Mouse (Mus musculus): ENCODE data around the gene Igf2bp3.

DNA sequence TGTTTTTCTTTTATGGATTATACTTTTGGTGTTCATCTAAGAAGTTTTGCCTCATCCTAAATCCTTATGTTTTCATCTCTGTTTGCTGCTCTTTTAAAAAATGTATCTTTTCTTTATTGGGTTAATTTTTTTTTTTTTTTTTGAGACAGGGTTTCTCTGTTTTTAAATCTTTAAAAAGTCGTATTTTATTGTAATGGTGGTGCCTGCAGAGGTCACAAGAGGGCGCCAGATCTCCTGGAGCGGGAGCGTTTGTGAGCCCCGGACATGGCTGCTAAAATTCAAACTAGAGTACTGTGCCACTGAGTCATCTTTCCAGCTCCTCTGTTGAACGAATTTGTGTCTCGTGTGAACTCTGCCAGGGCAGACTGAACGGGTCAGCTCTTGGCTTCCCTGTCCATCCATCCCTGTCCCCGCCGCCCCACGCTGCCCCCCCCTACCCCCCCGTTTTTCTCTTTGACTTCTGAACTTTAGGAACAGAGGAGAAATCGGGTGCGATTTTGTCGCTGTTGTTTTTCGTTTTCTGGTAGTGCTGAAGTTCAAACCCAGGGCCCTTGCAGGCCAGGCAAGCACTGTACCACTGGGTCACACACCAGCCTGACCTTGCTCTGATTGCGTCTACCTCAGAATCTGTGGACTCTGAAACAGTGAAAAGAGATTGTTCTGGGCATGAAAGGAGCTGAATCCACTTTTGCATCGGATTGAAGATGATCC is 175.1 kb downstream of the Igf2bp3 start:
- TF ChIP-seq CTCF (IDR thresholded peaks at IDR 0.05; ENCODE audit: borderline replicate concordance, insufficient read depth, low read length) (peak; percentile 36; the same call in 1 of the 2 replicates), POLR2A (IDR thresholded peaks at IDR 0.05; ENCODE audit: low read depth, low read length) (no peak)

Measured in embryonic fibroblast, embryonic 13.5 days (primary cell).